Mouse (Mus musculus) regulatory T cell (primary cell): ENCODE results near the gene Rhov.

Experiments used
- in situ Hi-C: fragments of 300-600 bp; cut with MboI, MseI; formaldehyde crosslinking; loops from one replicate; pipeline ENCODE4 v1.15.1; 2025; ENCODE audit warnings: high pct_unique_total_duplicates

Gene Rhov

DNA sequence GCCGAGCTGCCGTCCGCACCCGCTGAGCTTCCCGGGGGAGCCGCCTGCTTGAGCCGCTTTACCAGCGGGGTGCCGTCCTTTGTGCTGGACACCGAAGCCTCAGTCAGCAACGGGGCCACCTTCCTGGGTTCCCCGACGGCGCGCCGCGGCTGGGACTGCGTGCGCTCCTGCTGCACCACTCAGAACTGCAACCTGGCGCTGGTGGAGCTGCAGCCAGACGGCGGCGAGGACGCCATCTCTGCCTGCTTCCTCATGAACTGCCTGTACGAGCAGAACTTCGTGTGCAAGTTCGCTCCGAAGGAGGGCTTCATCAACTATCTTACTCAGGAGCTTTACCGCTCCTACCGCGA is 33.2 kb downstream of the Rhov start:
- in situ Hi-C loops: no loop called here

- in situ Hi-C loops: no loop called here
Measured at GRCm38 (mm10) chr2:119237210-119237870, 33.7 kb downstream of the Rhov start, which contains the start of gene Spint1. Spint1 (plus strand) TSS chr2:119237362.

- in situ Hi-C loops: no loop called here
Measured at GRCm38 (mm10) chr2:119236682-119237209, 34.3 kb downstream of the Rhov start.

DNA sequence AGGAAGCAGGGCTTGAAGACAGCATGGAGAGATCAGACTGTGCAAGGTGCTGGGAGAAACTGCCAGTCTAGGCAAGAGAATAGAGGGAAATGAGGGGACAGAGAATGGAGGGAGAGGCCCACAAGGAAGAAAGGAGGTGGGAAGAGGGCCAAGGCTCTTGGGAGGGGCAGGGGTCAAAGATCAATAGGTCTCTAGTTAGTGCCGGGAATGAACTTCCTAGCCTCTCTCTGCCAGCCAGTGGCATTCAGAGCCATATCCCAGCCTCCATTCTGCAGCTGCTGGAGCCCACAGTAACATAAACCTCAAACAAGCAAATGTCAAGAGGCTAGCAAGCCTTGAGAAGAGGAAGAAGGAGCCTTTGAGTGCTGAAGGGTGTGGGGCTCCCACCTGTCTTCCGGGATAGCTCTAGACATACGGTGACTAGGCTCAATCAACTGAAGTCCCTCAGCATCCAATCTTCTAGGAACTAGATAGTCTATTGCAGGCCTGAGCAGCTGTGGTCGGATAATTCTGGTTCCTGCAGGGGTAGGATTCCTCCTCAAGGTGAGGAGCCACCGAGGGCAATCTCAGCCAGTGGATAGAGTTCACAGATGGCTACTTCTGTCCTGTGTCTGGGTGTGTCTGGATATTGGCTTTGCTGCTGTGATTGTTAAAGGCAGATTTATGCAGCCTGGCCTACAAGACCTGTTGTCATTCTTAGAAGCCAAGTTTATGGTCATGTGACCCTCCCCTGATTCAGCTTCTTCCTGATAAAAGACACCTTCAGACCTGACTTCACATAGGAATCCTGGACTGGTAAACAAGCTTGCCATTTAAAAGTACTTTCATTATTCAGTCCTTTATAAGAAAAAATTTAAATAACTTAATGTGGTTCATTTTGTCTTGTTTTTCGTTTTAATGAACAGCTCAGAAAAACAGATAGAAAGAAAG is 41.0 kb downstream of the Rhov start, which contains the start of gene Ppp1r14d:
Ppp1r14d (minus strand) TSS at position 132 of the 930 bp plus-strand sequence.
- in situ Hi-C loops: no loop called here
